Mouse (Mus musculus) heart, embryonic 11.5 days (tissue): ENCODE measurements around the gene Hibch. TPM values are rescaled to one million over a fixed set of nuclear protein-coding genes. Genes with fewer than 3 reads are reported as not detected.
A peak's percentile ranks its signal among the peaks of the same experiment; 100 is the strongest.

Experiments used
- ATAC-seq: fragments of 200-750 bp; cut with Nextera tagmentation; replicated peaks from 2 replicates; pipeline ENCODE4 v1.8.0; 2017; ENCODE audit warnings: moderate library complexity; ENCODE audit not compliant: insufficient number of reproducible peaks, low FRiP score, low TSS enrichment
- H3K27ac ChIP-seq: fragments of 300-500 bp; sonication (generic); 2 replicates; pipeline ENCODE4 v1.5.1; 2014; ENCODE audit warnings: mild to moderate bottlenecking, low read depth, low read length
- H3K27me3 ChIP-seq: fragments of 300-500 bp; sonication (generic); 2 replicates; pipeline ENCODE4 v1.6.1; 2014; ENCODE audit warnings: mild to moderate bottlenecking, low read length, mixed read lengths; ENCODE audit not compliant: control insufficient read depth, insufficient read depth
- H3K36me3 ChIP-seq: fragments of 300-500 bp; sonication (generic); 2 replicates; pipeline ENCODE4 v1.6.1; 2014; ENCODE audit warnings: mild to moderate bottlenecking, low read length, moderate library complexity, mixed read lengths; ENCODE audit not compliant: control insufficient read depth, insufficient read depth
- H3K4me1 ChIP-seq: fragments of 300-500 bp; sonication (generic); 2 replicates; pipeline ENCODE4 v1.6.1; 2014; ENCODE audit warnings: low read length; ENCODE audit not compliant: control insufficient read depth, insufficient read depth
- H3K4me2 ChIP-seq: fragments of 300-500 bp; sonication (generic); 2 replicates; pipeline ENCODE4 v1.6.1; 2014; ENCODE audit warnings: mild to moderate bottlenecking, moderate library complexity
- H3K4me3 ChIP-seq: fragments of 300-500 bp; sonication (generic); 2 replicates; pipeline ENCODE4 v1.5.1; 2014; ENCODE audit warnings: low read depth, low read length
- H3K9ac ChIP-seq: fragments of 300-500 bp; sonication (generic); 2 replicates; pipeline ENCODE4 v1.6.1; 2014; ENCODE audit warnings: mild to moderate bottlenecking, low read depth, low read length, moderate library complexity
- H3K9me3 ChIP-seq: fragments of 300-500 bp; sonication (generic); replicated peaks from 2 replicates; pipeline ENCODE4 v1.6.1; 2016; ENCODE audit warnings: low read length; ENCODE audit not compliant: control insufficient read depth
- WGBS: fragments of 180-500 bp; shearing (Covaris S2); extraction: QIAGEN DNeasy Blood & Tissue Kit; methylation state at CpG from one replicate; pipeline ENCODE4 v1.1.7; 2014; ENCODE audit not compliant: insufficient replicate concordance; 5-methylcytosine and 5-hydroxymethylcytosine counted together
- polyA plus RNA-seq: library from polyadenylated mRNA; unstranded; fragments of >200 nt; fragmentation: Nextera tagmentation; extraction: Ambion mirVana; gene quantifications from 2 replicates; pipeline ENCODE4 v1.2.1, GENCODE M21; 2014

The Hibch gene
- polyA plus RNA-seq = 33.4 and 35.3 TPM in 2 replicates

DNA sequence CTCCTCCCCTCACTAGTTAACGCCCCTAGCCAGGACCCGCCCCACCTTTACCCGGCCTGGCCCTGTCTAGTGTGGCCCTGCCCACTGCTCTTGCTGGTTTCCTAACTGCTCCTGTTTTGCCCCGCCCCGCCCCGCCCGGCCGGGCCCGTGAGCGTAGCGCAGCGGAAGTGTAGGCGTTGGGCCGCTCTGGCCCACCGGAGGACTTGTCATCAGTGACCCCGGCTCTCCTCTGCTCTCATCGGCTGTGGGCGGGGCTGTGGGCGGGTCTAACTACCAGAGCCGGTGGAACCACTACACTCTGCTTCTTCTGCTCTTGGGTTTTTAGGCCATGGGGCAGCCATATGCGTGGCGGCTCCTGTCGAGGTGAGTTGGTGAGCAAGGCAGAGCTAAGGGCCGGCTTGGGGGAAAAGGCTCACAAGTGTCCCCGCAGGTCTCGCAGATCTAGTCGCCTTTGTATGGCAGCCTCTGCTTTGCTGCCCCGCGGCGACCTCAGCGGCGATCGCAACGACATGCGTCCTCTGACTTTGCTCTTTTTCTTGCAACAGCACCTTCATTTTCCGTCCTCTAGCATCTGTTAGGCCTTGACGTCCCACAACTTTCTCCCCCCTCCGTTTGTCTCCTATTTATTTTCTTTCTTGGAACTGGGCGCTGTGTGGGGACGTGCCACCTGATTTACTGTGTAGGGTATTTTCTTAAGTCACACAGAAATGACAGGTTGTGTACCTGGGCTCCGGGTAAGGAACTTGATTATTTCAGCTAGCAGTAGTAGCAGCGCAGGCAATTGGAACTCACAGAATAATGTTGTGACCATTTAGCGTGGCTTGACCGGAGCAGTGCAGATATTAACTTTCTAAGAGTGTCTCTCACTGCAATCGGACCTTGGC is at the start of gene Hibch:
TSS of gene Hibch (plus strand) at position 148 of the 884 bp plus-strand sequence.
- H3K36me3 ChIP-seq = no peaks in the 10 kb centered on the region
- H3K9ac ChIP-seq = peak within 1 kb of the TSS; percentile 85
- peak within 1 kb of the TSS; percentile 68 for H3K27ac ChIP-seq
- no peaks in the 10 kb centered on the region for H3K9me3 ChIP-seq
- 3% methylated on average over 45 of the region's 45 CpGs for WGBS
- peak within 1 kb of the TSS; percentile 72 for H3K4me3 ChIP-seq
- H3K4me2 ChIP-seq = peak within 1 kb of the TSS; percentile 79
- H3K4me1 ChIP-seq = no peaks in the 10 kb centered on the region
- ATAC-seq = peak; percentile 100
- H3K27me3 ChIP-seq = no peaks in the 10 kb centered on the region

DNA sequence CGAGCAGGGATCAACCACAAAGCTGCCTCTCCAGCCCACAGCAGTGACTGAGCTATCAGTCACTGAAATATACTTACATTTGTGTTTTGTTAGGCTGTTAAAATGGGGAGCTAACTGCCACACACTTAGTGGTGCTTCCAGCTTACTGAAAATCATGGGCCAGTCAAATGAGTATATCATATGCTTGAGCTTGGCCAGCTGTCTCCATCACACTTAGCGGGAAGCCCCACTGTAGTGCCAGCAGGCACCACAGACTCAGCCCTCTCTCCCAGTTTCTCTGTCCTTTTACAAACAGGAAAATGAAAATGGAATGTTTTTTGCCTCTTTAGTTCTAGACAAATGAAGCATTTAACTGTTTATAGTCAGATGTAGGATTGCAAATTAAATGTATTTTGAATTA is 48.8 kb upstream of the Hibch start:
- no peak overlapping the region for H3K9ac ChIP-seq
- H3K4me1 ChIP-seq = peaks cover 22% of the 10 kb centered on the region
- no peak overlapping the region for H3K27ac ChIP-seq
- H3K4me3 ChIP-seq = no peak overlapping the region
- no peaks in the 10 kb centered on the region for H3K27me3 ChIP-seq
- 82% methylated on average over 2 of the region's 2 CpGs for WGBS
- no peak for ATAC-seq
- no peaks in the 10 kb centered on the region for H3K9me3 ChIP-seq
- H3K36me3 ChIP-seq = no peaks in the 10 kb centered on the region
- no peak overlapping the region for H3K4me2 ChIP-seq

DNA sequence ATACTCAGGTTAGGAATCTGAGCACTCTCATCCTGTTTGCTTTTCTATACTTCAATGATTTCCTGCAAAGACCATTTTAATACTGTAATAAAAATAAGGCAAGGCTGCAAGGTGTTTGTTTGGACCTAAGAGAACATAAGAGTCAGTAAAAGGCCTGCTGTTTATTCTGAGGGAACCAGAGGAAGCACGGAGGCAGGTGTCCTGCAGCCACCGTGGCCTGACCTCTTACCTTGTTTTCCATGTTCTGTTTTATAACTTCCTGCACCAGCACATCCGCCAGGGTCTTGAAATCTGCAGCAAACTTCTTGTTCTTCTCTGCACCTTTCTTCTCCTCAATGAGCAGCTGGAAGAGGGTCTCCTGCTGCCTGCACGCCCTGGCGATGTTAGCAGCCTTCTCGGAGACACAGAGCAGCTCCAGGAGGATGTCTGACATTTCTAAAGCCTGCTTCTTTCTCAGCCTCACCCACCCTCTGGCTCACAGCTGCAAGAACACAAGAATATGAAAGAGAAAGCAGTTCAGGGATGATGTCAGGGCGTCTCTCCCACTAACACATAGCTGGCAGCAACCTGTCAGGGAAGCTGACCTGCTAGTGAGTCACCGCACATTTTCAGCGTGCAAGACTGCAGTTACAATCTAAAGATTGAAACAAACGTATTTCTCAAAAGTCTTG is 45.5 kb upstream of the Hibch start:
- Histone ChIP-seq H3K4me2 (peak overlapping the region; percentile 24), H3K36me3 (no peaks in the 10 kb centered on the region), H3K9ac (peak overlapping the region; percentile 16; the same call in 1 of the 2 replicates), H3K27ac (peak overlapping the region; percentile 35; the same call in 1 of the 2 replicates), H3K4me3 (no peak overlapping the region), H3K9me3 (no peaks in the 10 kb centered on the region), H3K4me1 (peaks cover 22% of the 10 kb centered on the region), H3K27me3 (no peaks in the 10 kb centered on the region)
- WGBS = 59% methylated on average over 10 of the region's 10 CpGs
- ATAC-seq = no peak

DNA sequence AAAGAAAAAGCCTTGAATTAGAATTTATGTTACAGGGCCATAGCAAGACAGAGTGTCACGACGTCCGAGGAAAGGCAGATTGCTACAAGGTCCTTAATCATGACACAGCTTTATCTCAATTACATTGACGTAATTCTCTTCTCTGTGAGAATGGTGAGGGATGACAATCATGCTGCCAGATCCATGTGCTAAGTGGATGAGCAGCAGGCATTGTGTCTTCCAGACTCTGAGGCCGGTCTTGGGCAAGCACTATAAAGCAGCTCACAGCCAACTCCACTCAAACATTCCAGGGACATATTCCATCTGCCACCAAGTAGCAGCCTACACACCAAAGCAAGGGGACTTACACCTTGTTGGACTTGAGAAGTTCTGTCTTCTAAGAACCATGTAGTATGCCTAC is 45.0 kb upstream of the Hibch start:
- peaks cover 22% of the 10 kb centered on the region for H3K4me1 ChIP-seq
- no peaks in the 10 kb centered on the region for H3K9me3 ChIP-seq
- no peak overlapping the region for H3K27ac ChIP-seq
- no peak for ATAC-seq
- H3K4me2 ChIP-seq = peak overlapping the region; percentile 24; the same call in 1 of the 2 replicates
- H3K4me3 ChIP-seq = no peak overlapping the region
- H3K9ac ChIP-seq = no peak overlapping the region
- H3K27me3 ChIP-seq = no peaks in the 10 kb centered on the region
- 34% methylated on average over 5 of the region's 5 CpGs for WGBS
- no peaks in the 10 kb centered on the region for H3K36me3 ChIP-seq

DNA sequence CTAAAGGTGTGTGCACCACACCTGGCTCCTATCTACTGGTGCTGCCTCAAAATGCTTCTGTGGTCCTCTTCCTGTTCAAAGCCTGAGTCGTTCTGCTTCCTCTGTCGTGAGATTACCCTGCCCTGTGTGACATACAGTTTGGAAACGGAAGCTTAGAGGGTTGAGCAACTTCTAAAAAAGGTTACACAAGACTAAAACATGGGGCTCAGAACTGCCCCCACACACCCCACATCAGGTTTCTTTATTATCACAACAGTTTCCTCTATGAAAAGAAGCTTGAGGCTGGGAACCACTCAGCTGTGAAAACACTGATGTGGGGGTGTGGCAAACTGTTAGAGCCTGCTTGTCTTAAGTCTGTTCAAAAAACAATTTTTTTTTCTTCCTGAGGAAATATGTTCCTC is 44.4 kb upstream of the Hibch start:
- Histone ChIP-seq H3K9ac (no peak overlapping the region), H3K4me2 (no peak overlapping the region), H3K36me3 (no peaks in the 10 kb centered on the region), H3K9me3 (no peaks in the 10 kb centered on the region), H3K4me1 (peaks cover 22% of the 10 kb centered on the region), H3K27me3 (no peaks in the 10 kb centered on the region), H3K4me3 (no peak overlapping the region), H3K27ac (no peak overlapping the region)
- 40% methylated on average over 3 of the region's 3 CpGs for WGBS
- no peak for ATAC-seq

DNA sequence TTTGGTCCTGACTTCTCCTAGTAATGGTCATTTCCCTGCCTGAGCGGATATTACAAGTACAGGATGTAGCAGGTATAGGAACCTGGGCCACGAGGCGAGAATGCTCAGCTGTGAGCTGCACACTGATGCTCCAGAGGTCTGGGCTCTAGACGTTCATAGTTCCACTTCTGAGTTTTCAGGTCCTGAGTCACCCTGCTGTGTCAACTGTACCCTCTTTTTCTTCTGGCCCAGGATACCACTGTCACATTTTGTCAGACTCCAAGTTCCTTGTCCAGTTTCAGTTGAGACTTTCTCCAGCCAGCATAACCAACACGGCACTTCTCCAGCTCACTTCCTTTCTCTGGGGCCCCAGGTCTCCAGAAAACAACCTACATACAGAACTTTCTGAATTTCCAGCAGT is 43.1 kb upstream of the Hibch start:
- no peaks in the 10 kb centered on the region for H3K27me3 ChIP-seq
- 80% methylated on average over 5 of the region's 5 CpGs for WGBS

DNA sequence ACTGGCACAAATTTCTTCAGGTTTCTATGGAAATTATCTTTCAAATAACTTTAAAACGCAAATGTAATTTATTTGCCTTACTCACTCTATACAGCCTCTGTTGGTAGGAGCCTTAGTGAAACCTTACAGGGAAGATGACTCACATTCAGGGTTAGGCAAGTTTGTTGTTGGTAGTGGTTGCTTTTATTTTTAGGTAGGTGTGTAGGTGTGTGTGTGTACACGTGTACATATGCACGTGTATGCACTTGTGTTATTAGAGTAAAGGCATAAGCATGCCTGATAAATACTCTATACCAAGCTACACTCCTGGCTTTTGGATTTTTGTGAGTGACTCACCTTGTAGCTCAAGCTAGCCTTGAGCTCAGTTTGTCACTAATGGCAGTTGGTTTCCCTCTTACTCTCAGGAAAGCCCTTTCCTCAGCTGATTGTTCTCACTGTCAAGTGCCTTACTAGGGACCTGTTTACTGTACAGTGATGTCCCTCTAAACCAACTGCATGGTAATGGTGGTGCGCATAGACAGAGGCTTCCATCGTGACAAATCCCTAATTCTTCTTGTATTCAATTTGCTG is 42.2 kb upstream of the Hibch start:
- H3K4me2 ChIP-seq = no peak overlapping the region
- H3K9me3 ChIP-seq = no peaks in the 10 kb centered on the region
- H3K36me3 ChIP-seq = no peaks in the 10 kb centered on the region
- H3K9ac ChIP-seq = no peak overlapping the region
- WGBS = 83% methylated on average over 5 of the region's 5 CpGs
- peaks cover 22% of the 10 kb centered on the region for H3K4me1 ChIP-seq
- no peak overlapping the region for H3K27ac ChIP-seq
- no peak for ATAC-seq
- H3K4me3 ChIP-seq = no peak overlapping the region
- H3K27me3 ChIP-seq = no peaks in the 10 kb centered on the region

More for the DNA sequence above, 43.1 kb upstream of the Hibch start:
- Histone ChIP-seq H3K4me1 (peaks cover 22% of the 10 kb centered on the region), H3K9ac (no peak overlapping the region), H3K36me3 (no peaks in the 10 kb centered on the region), H3K27ac (no peak overlapping the region), H3K4me3 (no peak overlapping the region), H3K9me3 (no peaks in the 10 kb centered on the region), H3K4me2 (no peak overlapping the region)
- ATAC-seq = no peak

DNA sequence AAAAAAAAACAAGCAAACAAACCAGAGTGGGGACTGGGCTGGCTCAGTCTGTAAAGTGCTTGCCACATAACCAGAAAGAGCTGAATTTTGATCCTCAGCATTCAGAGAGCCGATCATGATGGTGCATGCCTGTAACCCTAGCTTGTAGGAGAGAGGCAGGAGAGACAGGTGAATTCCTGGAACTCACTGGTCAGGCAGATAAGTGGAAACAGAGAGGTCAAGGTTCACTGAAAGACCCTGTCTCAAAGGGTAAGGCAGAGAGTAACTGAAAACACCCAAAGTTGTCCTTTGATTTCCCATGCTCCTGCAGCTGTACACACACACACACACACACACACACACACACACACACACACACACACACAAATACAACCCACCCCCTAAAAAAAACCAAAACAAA is 39.7 kb upstream of the Hibch start:
- H3K4me2 ChIP-seq = no peak overlapping the region
- peaks cover 5% of the 10 kb centered on the region for H3K4me1 ChIP-seq
- 66% methylated on average over 1 of the region's 1 CpGs for WGBS
- no peak overlapping the region for H3K4me3 ChIP-seq
- peaks cover 3% of the 10 kb centered on the region; the same call in 1 of the 2 replicates for H3K36me3 ChIP-seq
- H3K9ac ChIP-seq = no peak overlapping the region
- H3K27me3 ChIP-seq = no peaks in the 10 kb centered on the region
- no peak for ATAC-seq
- no peaks in the 10 kb centered on the region for H3K9me3 ChIP-seq
- no peak overlapping the region for H3K27ac ChIP-seq
